Mouse (Mus musculus): ENCODE measurements around the gene Btbd16. TPM values are rescaled to one million over a fixed set of nuclear protein-coding genes. Genes with fewer than 3 reads are reported as not detected.
A peak's percentile ranks its signal among the peaks of the same experiment; 100 is the strongest.

The Btbd16 gene
- total and polyA plus RNA-seq, 2 experiments from 2014 or later, result 0.10 to 0.41 TPM

DNA sequence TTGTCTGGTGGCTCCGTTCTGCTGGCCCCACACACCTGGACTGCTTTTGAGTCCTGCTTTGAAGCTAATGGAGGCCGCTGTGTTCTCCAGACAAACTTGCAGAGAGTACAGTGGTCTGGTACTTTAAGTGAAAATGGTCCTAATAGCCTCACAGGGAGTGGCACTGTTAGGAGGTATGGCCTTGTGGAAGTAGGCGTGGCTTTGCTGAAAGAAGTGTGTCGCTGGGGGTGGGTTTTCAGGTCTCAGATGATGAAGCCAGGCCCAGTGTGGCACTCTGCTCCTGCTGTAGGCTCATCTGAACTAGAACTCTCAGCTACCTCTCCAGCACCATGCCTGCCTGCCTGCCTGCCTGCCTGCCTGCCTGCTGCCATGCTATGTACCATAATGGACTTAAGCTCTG lies 5.7 kb upstream of the Btbd16 start:
- no peak overlapping the region for H3K4me2 ChIP-seq (ENCODE audit: low read depth)
- DNase-seq, result no peak
- H3K4me1 ChIP-seq (ENCODE audit: insufficient read depth), result no peaks in the 10 kb centered on the region
- no peaks in the 10 kb centered on the region for H3K9me3 ChIP-seq (ENCODE audit: low read length)
- 90% methylated on average over 4 of the region's 4 CpGs for WGBS
- H3K4me3 ChIP-seq (ENCODE audit: low read depth, low read length), result no peak overlapping the region
- no peaks in the 10 kb centered on the region for H3K27me3 ChIP-seq (ENCODE audit: insufficient read depth, low read length)
- no peak overlapping the region for H3K27ac ChIP-seq (ENCODE audit: low read depth, low read length)
- peaks cover 21% of the 10 kb centered on the region for H3K36me3 ChIP-seq (ENCODE audit: insufficient read depth)
- ATAC-seq, result no peak
- H3K9ac ChIP-seq, result no peak overlapping the region
- TF ChIP-seq CTCF (IDR thresholded peaks at IDR 0.05; ENCODE audit: low read depth), result no peak

DNA sequence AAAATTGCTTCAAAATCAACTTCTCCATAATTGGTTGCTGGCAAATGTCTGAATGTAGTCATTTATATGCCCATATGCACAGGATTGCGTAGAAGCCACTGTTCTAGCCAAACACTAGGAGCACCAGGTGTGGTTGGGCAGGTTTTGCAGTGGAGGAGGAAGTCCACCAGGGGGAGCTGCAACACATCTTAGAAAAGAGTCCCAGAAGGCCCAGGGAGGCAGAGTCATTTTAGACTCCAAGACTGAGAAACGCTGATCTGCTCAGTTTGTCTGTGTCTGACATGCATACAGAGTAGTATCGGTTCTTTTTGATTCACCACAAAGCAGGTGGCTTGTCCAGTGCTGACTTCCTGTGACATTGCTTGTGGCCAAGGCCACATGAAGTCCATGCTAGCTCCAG lies 3.2 kb upstream of the Btbd16 start:
- DNase-seq, result peak; percentile 88
- 0 out of 2 replicates have a peak, but pooled peaks cover 6% of the 10 kb centered on the region for H3K36me3 ChIP-seq (ENCODE audit: insufficient read depth)
- H3K9me3 ChIP-seq (ENCODE audit: low read length), result no peaks in the 10 kb centered on the region
- H3K4me3 ChIP-seq (ENCODE audit: low read depth, low read length), result no peak overlapping the region
- H3K27me3 ChIP-seq (ENCODE audit: insufficient read depth, low read length), result no peaks in the 10 kb centered on the region
- H3K27ac ChIP-seq (ENCODE audit: low read depth, low read length), result no peak overlapping the region
- no peak overlapping the region for H3K4me2 ChIP-seq (ENCODE audit: low read depth)
- H3K4me1 ChIP-seq (ENCODE audit: insufficient read depth), result no peaks in the 10 kb centered on the region
- peak; percentile 73 for ATAC-seq
- peak; percentile 85 for TF ChIP-seq CTCF (IDR thresholded peaks at IDR 0.05; ENCODE audit: low read depth)
- H3K9ac ChIP-seq, result no peak overlapping the region
- 24% methylated on average over 3 of the region's 3 CpGs for WGBS

DNA sequence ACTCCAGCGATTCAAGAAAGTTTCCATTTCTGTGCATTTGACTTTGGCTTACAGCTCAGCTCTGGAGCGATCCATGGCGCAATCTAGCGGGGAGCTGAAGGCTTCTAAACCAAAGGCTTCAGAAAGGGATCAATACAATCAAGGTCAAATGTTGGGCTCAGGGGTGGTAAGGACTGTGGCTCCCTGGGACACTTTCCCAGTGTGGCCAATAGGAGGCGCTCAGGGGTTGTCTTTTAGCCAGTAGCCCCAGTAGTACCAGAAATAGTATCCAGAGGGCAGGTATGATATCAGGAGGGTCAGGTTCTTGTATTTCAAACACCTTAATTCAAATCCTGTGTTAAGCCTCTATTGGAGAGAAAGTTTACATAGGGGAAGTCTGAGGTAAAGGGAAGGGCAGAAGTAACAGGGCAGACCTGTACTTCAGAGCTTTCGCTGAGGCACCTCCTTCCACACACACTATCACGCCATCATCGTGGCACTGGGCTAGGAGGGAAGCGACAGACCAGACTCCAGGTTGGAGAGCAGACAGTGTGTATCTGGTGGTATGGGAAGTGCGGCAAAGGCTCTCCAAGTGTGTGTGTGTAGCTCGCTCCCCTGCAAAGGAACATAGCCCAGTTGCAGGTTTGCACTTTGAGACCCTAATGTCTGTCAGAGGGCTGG lies 568 bp upstream of the Btbd16 start:
- no peak overlapping the region for H3K9ac ChIP-seq
- H3K4me3 ChIP-seq (ENCODE audit: low read depth, low read length), result no peak overlapping the region
- TF ChIP-seq CTCF (IDR thresholded peaks at IDR 0.05; ENCODE audit: low read depth), result peak; percentile 58
- DNase-seq (no peak), ATAC-seq (no peak)
- H3K4me1 ChIP-seq (ENCODE audit: insufficient read depth), result no peaks in the 10 kb centered on the region
- H3K27ac ChIP-seq (ENCODE audit: low read depth, low read length), result no peak overlapping the region
- no peaks in the 10 kb centered on the region for H3K36me3 ChIP-seq (ENCODE audit: insufficient read depth)
- no peaks in the 10 kb centered on the region for H3K27me3 ChIP-seq (ENCODE audit: insufficient read depth, low read length)
- no peak overlapping the region for H3K4me2 ChIP-seq (ENCODE audit: low read depth)
- no peaks in the 10 kb centered on the region for H3K9me3 ChIP-seq (ENCODE audit: low read length)
- 69% methylated on average over 11 of the region's 11 CpGs for WGBS

DNA sequence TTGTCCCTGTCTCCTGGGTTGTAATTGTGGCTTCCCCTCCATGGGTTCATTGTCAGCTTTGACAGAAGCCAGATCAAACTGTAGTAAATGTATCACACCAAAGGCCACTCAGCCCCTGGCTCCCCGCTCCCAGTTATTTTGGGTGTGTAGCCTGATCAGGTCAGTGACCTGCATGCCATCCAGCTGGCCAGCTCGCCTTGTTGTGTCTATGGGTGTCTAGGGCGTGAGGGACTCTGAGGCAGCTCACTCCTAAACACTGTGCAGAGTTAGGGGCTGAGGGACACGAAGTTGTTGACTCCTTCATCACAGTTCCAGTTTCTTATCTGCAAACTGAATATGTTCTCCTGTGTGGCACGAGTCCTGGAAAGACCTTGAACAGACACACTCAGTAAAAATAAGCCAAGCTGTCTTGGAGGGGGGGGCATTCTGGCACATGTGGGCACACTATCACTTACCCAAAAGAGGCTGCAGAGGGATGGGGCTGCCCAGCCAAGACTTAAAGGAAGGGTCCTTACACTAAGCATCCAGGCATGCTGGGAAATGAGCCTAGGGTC lies 7.1 kb downstream of the Btbd16 start:
- no peaks in the 10 kb centered on the region for H3K36me3 ChIP-seq (ENCODE audit: insufficient read depth)
- H3K27me3 ChIP-seq (ENCODE audit: insufficient read depth, low read length), result no peaks in the 10 kb centered on the region
- DNase-seq, result no peak
- WGBS, result 79% methylated on average over 5 of the region's 5 CpGs
- H3K4me2 ChIP-seq (ENCODE audit: low read depth), result no peak overlapping the region
- H3K27ac ChIP-seq (ENCODE audit: low read depth, low read length), result no peak overlapping the region
- no peak overlapping the region for H3K9ac ChIP-seq
- H3K4me1 ChIP-seq (ENCODE audit: insufficient read depth), result no peaks in the 10 kb centered on the region
- H3K4me3 ChIP-seq (ENCODE audit: low read depth, low read length), result no peak overlapping the region
- ATAC-seq, result no peak
- no peaks in the 10 kb centered on the region for H3K9me3 ChIP-seq (ENCODE audit: low read length)
- TF ChIP-seq CTCF (IDR thresholded peaks at IDR 0.05; ENCODE audit: low read depth), result no peak

DNA sequence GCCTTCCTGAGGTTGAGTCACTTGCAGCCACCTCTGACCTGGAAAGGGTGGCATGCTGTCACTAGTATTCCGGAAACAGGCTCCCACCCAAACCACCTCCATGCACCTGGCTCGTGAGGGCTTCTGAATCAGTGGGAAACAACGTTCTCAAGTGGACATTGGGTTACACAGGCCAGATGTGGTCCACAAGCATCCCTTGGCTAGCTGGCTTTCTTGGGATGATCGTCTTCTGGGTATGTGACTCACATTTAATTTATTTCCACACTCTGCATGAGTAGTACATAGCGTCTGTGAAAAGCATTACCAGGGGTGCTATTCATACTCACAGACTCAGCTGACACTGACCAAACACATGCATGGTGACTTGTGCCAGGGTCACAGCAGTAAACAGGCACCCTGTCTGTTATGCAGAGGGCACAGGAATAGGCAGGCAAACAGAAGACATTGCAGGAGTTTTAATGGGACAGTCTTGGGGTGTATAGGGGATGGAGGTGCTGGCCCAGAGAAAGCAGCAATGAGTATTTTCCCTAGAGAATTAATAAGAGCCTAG lies 8.7 kb downstream of the Btbd16 start:
- Histone ChIP-seq H3K9ac (no peak overlapping the region), H3K27me3 (ENCODE audit: insufficient read depth, low read length) (no peaks in the 10 kb centered on the region), H3K4me1 (ENCODE audit: insufficient read depth) (no peaks in the 10 kb centered on the region), H3K27ac (ENCODE audit: low read depth, low read length) (no peak overlapping the region), H3K36me3 (ENCODE audit: insufficient read depth) (no peaks in the 10 kb centered on the region), H3K4me3 (ENCODE audit: low read depth, low read length) (no peak overlapping the region), H3K4me2 (ENCODE audit: low read depth) (no peak overlapping the region), H3K9me3 (ENCODE audit: low read length) (no peaks in the 10 kb centered on the region)
- DNase-seq (no peak), ATAC-seq (no peak)
- TF ChIP-seq CTCF (IDR thresholded peaks at IDR 0.05; ENCODE audit: low read depth), result no peak
- 88% methylated on average over 5 of the region's 5 CpGs for WGBS

DNA sequence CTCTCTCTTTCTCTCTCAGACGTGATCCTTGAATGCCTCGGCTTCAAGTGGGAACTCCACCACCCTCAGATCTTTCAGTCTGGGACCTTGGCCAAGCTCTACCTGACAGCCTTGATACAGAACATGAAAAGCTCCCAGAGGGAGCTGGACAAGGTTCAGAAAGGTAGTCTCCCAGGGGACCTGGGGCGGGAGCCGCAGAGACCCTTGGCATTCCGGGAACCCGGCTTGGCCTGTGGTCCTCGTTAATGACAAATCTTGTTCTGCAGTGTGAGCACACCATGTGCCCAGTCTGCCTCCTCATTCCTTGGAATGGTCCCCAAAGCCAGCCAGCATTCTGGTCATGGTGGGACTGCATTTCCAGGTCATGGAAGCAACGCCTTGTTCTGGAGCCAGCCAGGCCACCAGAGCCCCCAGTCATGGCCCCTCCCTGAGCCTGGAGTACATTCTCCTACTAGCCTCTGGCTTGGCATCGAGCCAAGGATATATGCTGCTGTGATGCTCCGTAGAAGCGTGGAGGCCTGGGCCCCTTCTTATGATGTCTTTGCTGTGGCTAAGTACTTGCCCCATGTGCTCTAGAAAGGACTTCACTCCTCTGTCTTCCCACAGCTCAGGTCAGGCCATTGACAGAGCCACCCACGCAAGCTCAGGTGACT lies 12.2 kb downstream of the Btbd16 start:
- no peak overlapping the region for H3K27ac ChIP-seq (ENCODE audit: low read depth, low read length)
- no peak overlapping the region for H3K9ac ChIP-seq
- H3K9me3 ChIP-seq (ENCODE audit: low read length), result no peaks in the 10 kb centered on the region
- WGBS, result 65% methylated on average over 12 of the region's 12 CpGs
- no peak for DNase-seq
- no peak overlapping the region for H3K4me2 ChIP-seq (ENCODE audit: low read depth)
- H3K4me3 ChIP-seq (ENCODE audit: low read depth, low read length), result no peak overlapping the region
- H3K4me1 ChIP-seq (ENCODE audit: insufficient read depth), result no peaks in the 10 kb centered on the region
- ATAC-seq, result no peak
- no peak for TF ChIP-seq CTCF (IDR thresholded peaks at IDR 0.05; ENCODE audit: low read depth)
- H3K27me3 ChIP-seq (ENCODE audit: insufficient read depth, low read length), result no peaks in the 10 kb centered on the region
- H3K36me3 ChIP-seq (ENCODE audit: insufficient read depth), result no peaks in the 10 kb centered on the region

DNA sequence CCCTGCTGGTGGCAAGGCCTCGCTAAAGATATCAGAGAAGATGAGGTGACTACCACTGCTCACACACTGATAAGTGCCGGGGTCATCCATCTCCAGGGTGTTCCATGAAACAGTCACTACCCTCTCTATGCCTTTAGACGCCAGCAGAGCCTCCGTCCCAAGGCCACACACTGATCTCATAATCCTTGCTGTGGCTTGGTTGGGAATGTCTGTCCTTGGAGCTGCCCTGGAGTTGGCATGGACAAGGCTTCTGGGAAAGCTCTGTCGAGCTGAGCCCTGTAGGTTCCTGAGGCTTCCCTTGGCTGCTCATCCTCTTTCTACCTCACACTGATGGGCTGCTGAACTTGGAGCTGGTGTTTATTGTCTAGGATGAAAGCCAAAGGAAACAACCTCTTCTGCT lies 12.8 kb downstream of the Btbd16 start:
- DNase-seq (no peak), ATAC-seq (no peak)
- 84% methylated on average over 5 of the region's 5 CpGs for WGBS
- Histone ChIP-seq H3K27me3 (ENCODE audit: insufficient read depth, low read length) (no peaks in the 10 kb centered on the region), H3K9me3 (ENCODE audit: low read length) (no peaks in the 10 kb centered on the region), H3K9ac (no peak overlapping the region), H3K4me1 (ENCODE audit: insufficient read depth) (no peaks in the 10 kb centered on the region), H3K27ac (ENCODE audit: low read depth, low read length) (no peak overlapping the region), H3K4me2 (ENCODE audit: low read depth) (no peak overlapping the region), H3K36me3 (ENCODE audit: insufficient read depth) (no peaks in the 10 kb centered on the region), H3K4me3 (ENCODE audit: low read depth, low read length) (no peak overlapping the region)
- no peak for TF ChIP-seq CTCF (IDR thresholded peaks at IDR 0.05; ENCODE audit: low read depth)
